8 mouse cellular contexts compared by ENCODE assay signal in the genomic region with DNA sequence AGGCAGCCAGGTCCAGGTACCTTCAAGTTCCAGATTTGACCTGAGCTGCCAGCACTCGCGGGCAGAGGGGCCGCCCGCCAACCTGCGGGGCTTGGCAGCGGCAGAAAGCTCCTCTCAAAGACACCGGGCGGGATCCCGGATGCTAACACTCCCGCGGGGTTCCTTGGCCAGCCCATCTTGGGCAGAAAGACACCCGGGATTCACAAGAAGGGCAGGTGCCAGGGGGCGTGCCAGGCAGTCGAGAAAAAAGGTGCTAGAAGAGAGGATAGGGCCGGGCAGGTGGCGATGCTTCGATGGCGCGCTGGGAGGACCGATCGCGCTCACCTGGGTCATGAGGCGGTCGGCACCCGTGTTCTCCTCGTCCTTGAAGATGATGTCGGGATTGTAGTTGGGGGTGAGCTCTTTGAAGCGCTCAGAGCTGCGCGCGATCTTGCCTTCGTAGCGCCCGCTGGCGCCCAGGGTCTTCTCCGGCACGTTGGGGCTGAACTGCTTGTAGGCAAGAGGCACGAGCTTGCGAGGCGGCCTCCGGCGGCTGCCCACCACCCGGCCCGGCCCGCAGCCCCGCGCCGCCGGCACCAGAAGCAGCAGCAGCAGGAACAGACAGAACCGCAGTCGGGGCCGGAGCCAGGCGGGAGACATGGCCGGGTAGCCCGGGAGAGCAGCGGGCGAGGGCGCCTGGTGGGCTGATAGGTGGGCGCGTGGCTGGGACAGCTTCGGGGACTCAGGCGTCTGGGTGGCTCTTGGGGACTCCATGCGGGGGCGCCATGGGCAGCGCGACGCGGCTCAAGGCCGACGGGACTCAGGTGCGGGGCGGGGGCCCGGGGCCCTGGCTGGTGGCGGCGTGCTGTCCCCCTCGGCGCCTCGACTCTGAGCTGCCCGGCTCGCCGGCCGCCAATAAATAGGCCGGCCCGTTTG. TPM values are rescaled to one million over a fixed set of nuclear protein-coding genes. Genes with fewer than 3 reads are reported as not detected.
A peak's percentile ranks its signal among the peaks of the same experiment; 100 is the strongest.
DNase-seq lines count a peak whose midpoint lies in the region; ATAC-seq lines count a peak whose summit lies in the region.

No protein-coding gene starts in this region.

- peak; percentile 8 for DNase-seq in right cerebral cortex, postnatal 25 days
- no peak for DNase-seq in right cerebral cortex, postnatal 14 days
- peak; percentile 51 for DNase-seq in hindbrain, embryonic 11.5 days (ENCODE audit: low spot score)
- no peak for DNase-seq in frontal cortex, postnatal 25 days (ENCODE audit: low spot score in 2 of 2)
- no peak for DNase-seq in lung, postnatal 4 days

- H3K4me1 ChIP-seq in hindbrain, embryonic 11.5 days (replicated peaks; ENCODE audit: control insufficient read depth, insufficient read depth, low read length) = peaks cover 8% of the 10 kb centered on the region; the same call in 1 of the 2 replicates
- H3K4me1 ChIP-seq in limb, embryonic 13.5 days = peaks cover 28% of the 10 kb centered on the region
- peaks cover 12% of the 10 kb centered on the region for H3K4me1 ChIP-seq in stomach, embryonic 16.5 days (ENCODE audit: control insufficient read depth, insufficient read depth, low read length)

- no peaks in the 10 kb centered on the region for H3K36me3 ChIP-seq in hindbrain, embryonic 11.5 days (ENCODE audit: control insufficient read depth, insufficient read depth, low read length)
- no peaks in the 10 kb centered on the region for H3K36me3 ChIP-seq in limb, embryonic 13.5 days
- H3K36me3 ChIP-seq in stomach, embryonic 16.5 days (ENCODE audit: control insufficient read depth, insufficient read depth, low read length) = no peaks in the 10 kb centered on the region

- H3K27ac ChIP-seq in hindbrain, embryonic 11.5 days (ENCODE audit: low read depth, low read length) = no peak overlapping the region
- H3K27ac ChIP-seq in limb, embryonic 13.5 days = no peak overlapping the region
- H3K27ac ChIP-seq in stomach, embryonic 16.5 days (ENCODE audit: low read length) = peak overlapping the region; percentile 84

- 2% methylated on average over 72 of the region's 84 CpGs for WGBS in hindbrain, embryonic 11.5 days
- WGBS in limb, embryonic 13.5 days = 1% methylated on average over 83 of the region's 84 CpGs
- 2% methylated on average over 82 of the region's 84 CpGs for WGBS in stomach, embryonic 16.5 days

- no peak for ATAC-seq in hindbrain, embryonic 11.5 days (ENCODE audit: low FRiP score)
- no peak for ATAC-seq in limb, embryonic 13.5 days (ENCODE audit: low FRiP score, low read depth)
- peak; percentile 14; the same call in 1 of the 2 replicates for ATAC-seq in stomach, embryonic 16.5 days (ENCODE audit: insufficient read depth, low FRiP score)
- ATAC-seq in CD4-positive, CD25-positive, alpha-beta regulatory T cell, adult 4 months = no peak

- H3K9me3 ChIP-seq in hindbrain, embryonic 11.5 days (ENCODE audit: control insufficient read depth, low read length) = no peaks in the 10 kb centered on the region
- H3K9me3 ChIP-seq in limb, embryonic 13.5 days = no peaks in the 10 kb centered on the region
- H3K9me3 ChIP-seq in stomach, embryonic 16.5 days (replicated peaks; ENCODE audit: control insufficient read depth, low read length) = no peaks in the 10 kb centered on the region

- H3K9ac ChIP-seq in hindbrain, embryonic 11.5 days (ENCODE audit: low read depth, low read length) = no peak overlapping the region
- peak overlapping the region; percentile 61 for H3K9ac ChIP-seq in limb, embryonic 13.5 days
- H3K9ac ChIP-seq in stomach, embryonic 16.5 days (ENCODE audit: low read length) = peak overlapping the region; percentile 70

- H3K4me3 ChIP-seq in hindbrain, embryonic 11.5 days (ENCODE audit: low read depth, low read length) = peak overlapping the region; percentile 32
- H3K4me3 ChIP-seq in limb, embryonic 13.5 days = peak overlapping the region; percentile 47
- H3K4me3 ChIP-seq in stomach, embryonic 16.5 days (replicated peaks; ENCODE audit: low read length) = peak overlapping the region; percentile 46

- H3K4me2 ChIP-seq in hindbrain, embryonic 11.5 days (replicated peaks; ENCODE audit: low read depth, low read length) = peak overlapping the region; percentile 58
- peak overlapping the region; percentile 76 for H3K4me2 ChIP-seq in limb, embryonic 13.5 days (replicated peaks)
- peak overlapping the region; percentile 64 for H3K4me2 ChIP-seq in stomach, embryonic 16.5 days (ENCODE audit: low read depth, low read length)

- H3K27me3 ChIP-seq in hindbrain, embryonic 11.5 days (ENCODE audit: control insufficient read depth, insufficient read depth, low read length) = peaks cover 83% of the 10 kb centered on the region
- H3K27me3 ChIP-seq in limb, embryonic 13.5 days = peaks cover 99% of the 10 kb centered on the region
- peaks cover 80% of the 10 kb centered on the region for H3K27me3 ChIP-seq in stomach, embryonic 16.5 days (ENCODE audit: control insufficient read depth, insufficient read depth, low read length)

RNA-seq across cellular contexts. Expression of a gene that starts 0.6 kb away (rescaled TPM):
- 0.20 and 0.35 TPM in 2 replicates for polyA plus RNA-seq in hindbrain, embryonic 11.5 days (2014; fragmentation: Nextera tagmentation; extraction: Ambion mirVana)
- 8.4 and 8.6 TPM in 2 replicates for polyA plus RNA-seq in limb, embryonic 13.5 days (2015; fragmentation: Nextera tagmentation; extraction: Ambion mirVana)
- polyA plus RNA-seq in stomach, embryonic 16.5 days (2015; fragmentation: Nextera tagmentation; extraction: Ambion mirVana) = 19.0 and 22.0 TPM in 2 replicates
- polyA plus RNA-seq in CD4-positive, CD25-positive, alpha-beta regulatory T cell, adult 4 months (2017; shearing (Covaris generic)) = not detected

RNA-seq across cellular contexts. Expression of a gene that starts 15.4 kb away (rescaled TPM):
- polyA plus RNA-seq in hindbrain, embryonic 11.5 days (2014; fragmentation: Nextera tagmentation; extraction: Ambion mirVana) = 1.2 TPM in 2 replicates
- polyA plus RNA-seq in limb, embryonic 13.5 days (2015; fragmentation: Nextera tagmentation; extraction: Ambion mirVana) = not detected in 2 replicates
- polyA plus RNA-seq in stomach, embryonic 16.5 days (2015; fragmentation: Nextera tagmentation; extraction: Ambion mirVana) = 0.05 and 0.07 TPM in 2 replicates
- polyA plus RNA-seq in CD4-positive, CD25-positive, alpha-beta regulatory T cell, adult 4 months (2017; shearing (Covaris generic)) = not detected

RNA-seq across cellular contexts. Expression of a gene that starts 57.9 kb away (rescaled TPM):
- 0.50 and 1.6 TPM in 2 replicates for polyA plus RNA-seq in hindbrain, embryonic 11.5 days (2014; fragmentation: Nextera tagmentation; extraction: Ambion mirVana)
- polyA plus RNA-seq in limb, embryonic 13.5 days (2015; fragmentation: Nextera tagmentation; extraction: Ambion mirVana) = not detected in 2 replicates
- polyA plus RNA-seq in stomach, embryonic 16.5 days (2015; fragmentation: Nextera tagmentation; extraction: Ambion mirVana) = 1.4 and 1.9 TPM in 2 replicates
- polyA plus RNA-seq in CD4-positive, CD25-positive, alpha-beta regulatory T cell, adult 4 months (2017; shearing (Covaris generic)) = not detected

Comparison
In these comparisons a context has a peak if more than half of its experiments do, and no peak if none do; other contexts are left out.
1. DNase-seq: peak in right cerebral cortex, postnatal 25 days (single experiment) and hindbrain, embryonic 11.5 days (single experiment); none in right cerebral cortex, postnatal 14 days (single experiment), frontal cortex, postnatal 25 days (0 of 2) and lung, postnatal 4 days (0 of 2).
2. Peak in every context shown above with its lines, with median percentiles within 50 percentile points of each other: H3K4me2 ChIP-seq and H3K4me3 ChIP-seq.